Mouse (Mus musculus) heart, postnatal 0 days (tissue): Measurements from ENCODE around the gene Prlh. TPM values are rescaled to one million over a fixed set of nuclear protein-coding genes. Genes with fewer than 3 reads are reported as not detected.

Experiments used
- ATAC-seq: fragments of 200-750 bp; cut with Nextera tagmentation; 2 replicates; pipeline ENCODE4 v1.8.0; 2017; ENCODE audit warnings: low read depth, moderate number of reproducible peaks, moderate library complexity; ENCODE audit not compliant: insufficient read depth
- DNase-seq: peaks from one replicate; pipeline ENCODE4 v3.0.0-alpha.2; 2016; ENCODE audit warnings: low spot score
- H3K27ac ChIP-seq: fragments of 300-500 bp; sonication (generic); 2 replicates; pipeline ENCODE4 v1.5.1; 2014; ENCODE audit warnings: low read depth, mild to moderate bottlenecking
- H3K27me3 ChIP-seq: fragments of 300-500 bp; sonication (generic); 2 replicates; pipeline ENCODE4 v1.6.1; 2014; ENCODE audit warnings: low read length, mixed read lengths; ENCODE audit not compliant: control insufficient read depth, insufficient read depth
- H3K36me3 ChIP-seq: fragments of 300-500 bp; sonication (generic); replicated peaks from 2 replicates; pipeline ENCODE4 v1.6.1; 2014; ENCODE audit warnings: low read length, mixed read lengths; ENCODE audit not compliant: control insufficient read depth, insufficient read depth
- H3K4me1 ChIP-seq: fragments of 300-500 bp; sonication (generic); 2 replicates; pipeline ENCODE4 v1.6.1; 2014; ENCODE audit warnings: antibody characterized with exemption; ENCODE audit not compliant: control insufficient read depth, insufficient read depth
- H3K4me2 ChIP-seq: fragments of 300-500 bp; sonication (generic); 2 replicates; pipeline ENCODE4 v1.6.1; 2014; ENCODE audit warnings: low read depth, mild to moderate bottlenecking, low read length, moderate library complexity
- H3K4me3 ChIP-seq: fragments of 300-500 bp; sonication (generic); 2 replicates; pipeline ENCODE4 v1.5.1; 2014; ENCODE audit warnings: low read depth, low read length
- H3K9ac ChIP-seq: fragments of 300-500 bp; sonication (generic); replicated peaks from 2 replicates; pipeline ENCODE4 v1.6.1; 2014; ENCODE audit warnings: low read depth, low read length, mixed read lengths
- H3K9me3 ChIP-seq: fragments of 300-500 bp; sonication (generic); replicated peaks from 2 replicates; pipeline ENCODE4 v1.6.1; 2016; ENCODE audit warnings: low read length; ENCODE audit not compliant: control insufficient read depth
- CTCF ChIP-seq: IDR thresholded peaks from 2 replicates; pipeline ENCODE4 v1.5.1; 2016; ENCODE audit warnings: antibody characterized with exemption, control low read depth, low read depth
- EP300 ChIP-seq: IDR thresholded peaks from 2 replicates; pipeline ENCODE4 v1.6.1; 2016; ENCODE audit warnings: antibody characterized with exemption, low read depth
- WGBS: fragments of 180-500 bp; shearing (Covaris S2); extraction: QIAGEN DNeasy Blood & Tissue Kit; methylation state at CpG from one replicate; pipeline ENCODE4 v1.1.7; 2014; 5-methylcytosine and 5-hydroxymethylcytosine counted together
- polyA plus RNA-seq: library from polyadenylated mRNA; unstranded; fragments of >200 nt; fragmentation: Nextera tagmentation; extraction: Ambion mirVana; gene quantifications from 2 replicates; pipeline ENCODE4 v1.2.1, GENCODE M21; 2015
- total RNA-seq: library from RNA; depleted of rRNA; stranded (reverse); fragments of >200 nt; gene quantifications from 2 replicates; pipeline ENCODE4 v1.2.3, GENCODE M21; 2014; ENCODE audit warnings: low replicate concordance

The Prlh gene
- total and polyA plus RNA-seq, 2 experiments from 2014 or later = not detected

- Histone ChIP-seq H3K4me3 (no peak overlapping the region), H3K36me3 (no peaks in the 10 kb centered on the region), H3K27ac (peak overlapping the region; percentile 43; the same call in 1 of the 2 replicates), H3K9me3 (no peaks in the 10 kb centered on the region), H3K27me3 (0 out of 2 replicates have a peak, but pooled peaks cover 10% of the 10 kb centered on the region), H3K4me1 (peaks cover 14% of the 10 kb centered on the region), H3K4me2 (peak overlapping the region; percentile 53), H3K9ac (no peak overlapping the region)
- TF ChIP-seq CTCF (no peak), EP300 (no peak)
- DNase-seq (peak; percentile 63), ATAC-seq (peak; percentile 51; the same call in 1 of the 2 replicates)
These were observed 43.7 kb upstream of the Prlh start for GRCm38 (mm10) chr1:90909161-90909560.

GRCm38 (mm10) chr1:90909631-90910152 is 43.2 kb upstream of the Prlh start:
- 14% methylated on average over 17 of the region's 17 CpGs for WGBS

GRCm38 (mm10) chr1:90913231-90913630 is 39.7 kb upstream of the Prlh start:
- no peak overlapping the region for H3K9ac ChIP-seq
- no peaks in the 10 kb centered on the region for H3K9me3 ChIP-seq
- H3K4me1 ChIP-seq = peaks cover 30% of the 10 kb centered on the region
- ATAC-seq = no peak
- H3K4me2 ChIP-seq = no peak overlapping the region
- H3K4me3 ChIP-seq = no peak overlapping the region
- H3K27me3 ChIP-seq = peaks cover 10% of the 10 kb centered on the region; the same call in 1 of the 2 replicates
- no peak for DNase-seq
- no peaks in the 10 kb centered on the region for H3K36me3 ChIP-seq
- no peak for TF ChIP-seq CTCF
- no peak for TF ChIP-seq EP300
- H3K27ac ChIP-seq = no peak overlapping the region
- 76% methylated on average over 6 of the region's 6 CpGs for WGBS

More at GRCm38 (mm10) chr1:90909631-90910152, 43.2 kb upstream of the Prlh start:
- Histone ChIP-seq H3K9ac (no peak overlapping the region), H3K27me3 (0 out of 2 replicates have a peak, but pooled peaks cover 10% of the 10 kb centered on the region), H3K4me3 (peak overlapping the region; percentile 28), H3K9me3 (no peaks in the 10 kb centered on the region), H3K4me1 (peaks cover 14% of the 10 kb centered on the region), H3K36me3 (no peaks in the 10 kb centered on the region), H3K4me2 (peak overlapping the region; percentile 53), H3K27ac (peak overlapping the region; percentile 43)
- peak; percentile 68 for DNase-seq
- no peak for TF ChIP-seq EP300
- peak; percentile 36 for TF ChIP-seq CTCF
- peak; percentile 74 for ATAC-seq

GRCm38 (mm10) chr1:90914948-90915569 is 37.8 kb upstream of the Prlh start, which contains the start of gene Mlph:
Gene Mlph (plus strand): TSS chr1:90915085.
- peak within 1 kb of the TSS; percentile 23 for H3K4me3 ChIP-seq
- H3K9ac ChIP-seq = no peak within 1 kb of the TSS
- WGBS = 18% methylated on average over 17 of the region's 18 CpGs
- H3K9me3 ChIP-seq = peaks cover 9% of the 10 kb centered on the region
- DNase-seq (no peak), ATAC-seq (peak; percentile 66)
- no peak within 1 kb of the TSS for H3K27ac ChIP-seq
- H3K27me3 ChIP-seq = peaks cover 10% of the 10 kb centered on the region; the same call in 1 of the 2 replicates
- TF ChIP-seq CTCF = no peak
- H3K4me1 ChIP-seq = peaks cover 21% of the 10 kb centered on the region
- peak within 1 kb of the TSS; percentile 50 for H3K4me2 ChIP-seq
- H3K36me3 ChIP-seq = no peaks in the 10 kb centered on the region

- TF ChIP-seq CTCF (no peak), EP300 (no peak)
- no peaks in the 10 kb centered on the region for H3K36me3 ChIP-seq
- H3K9ac ChIP-seq = no peak overlapping the region
- ATAC-seq = 0 out of 2 replicates have a peak, but pooled peaks have one; percentile 39
- H3K4me2 ChIP-seq = no peak overlapping the region
- 38% methylated on average over 6 of the region's 6 CpGs for WGBS
- no peak overlapping the region for H3K27ac ChIP-seq
- no peak for DNase-seq
- H3K4me3 ChIP-seq = no peak overlapping the region
- peaks cover 13% of the 10 kb centered on the region for H3K9me3 ChIP-seq
- H3K4me1 ChIP-seq = peaks cover 16% of the 10 kb centered on the region
- peaks cover 4% of the 10 kb centered on the region; the same call in 1 of the 2 replicates for H3K27me3 ChIP-seq
These were observed 35.4 kb upstream of the Prlh start for GRCm38 (mm10) chr1:90917509-90917908.
